Mouse (Mus musculus): Measurements from ENCODE around the gene Kmt2c. TPM values are rescaled to one million over a fixed set of nuclear protein-coding genes. Genes with fewer than 3 reads are reported as not detected.
A peak's percentile ranks its signal among the peaks of the same experiment; 100 is the strongest.

Gene Kmt2c
- polyA plus RNA-seq, 2 experiments = 7.1 TPM

- H3K9ac ChIP-seq (replicated peaks) = no peak overlapping the region
- H3K27ac ChIP-seq = no peak overlapping the region
- 70% methylated on average over 4 of the region's 4 CpGs for WGBS (ENCODE audit: insufficient replicate concordance)
- peaks cover 0 to 6% of the 10 kb centered on the region in 2 experiments; a peak in 1 of 4 replicates for H3K4me1 ChIP-seq (replicated peaks; ENCODE audit: control insufficient read depth in 2 of 2, insufficient read depth in 2 of 2, low read length in 1 of 2)
- no peaks in the 10 kb centered on the region for H3K9me3 ChIP-seq (ENCODE audit: control insufficient read depth, low read length)
- H3K4me2 ChIP-seq (ENCODE audit: low read depth) = no peak overlapping the region
- ATAC-seq (ENCODE audit: insufficient read depth) (no peak), DNase-seq (ENCODE audit: low read depth in 3 of 3, low spot score in 3 of 3) (no peak)
- no peaks in the 10 kb centered on the region for H3K36me3 ChIP-seq (replicated peaks; ENCODE audit: control insufficient read depth, insufficient read depth, low read depth)
- H3K4me3 ChIP-seq (ENCODE audit: insufficient read depth in 1 of 2, low read depth in 2 of 2, low read length in 2 of 2) = no peak overlapping the region
- TF ChIP-seq EP300 (IDR thresholded peaks at IDR 0.05; ENCODE audit: low read depth) (no peak), CTCF (IDR thresholded peaks at IDR 0.05; ENCODE audit: low read depth) (no peak)
- no peaks in the 10 kb centered on the region for H3K27me3 ChIP-seq (ENCODE audit: control insufficient read depth, insufficient read depth, low read length)
Measured at GRCm38 (mm10) chr5:25254491-25254890, 244.1 kb downstream of the Kmt2c start.

- no peak overlapping the region for H3K9ac ChIP-seq (replicated peaks)
- TF ChIP-seq EP300 (IDR thresholded peaks at IDR 0.05; ENCODE audit: low read depth) (no peak), CTCF (IDR thresholded peaks at IDR 0.05; ENCODE audit: low read depth) (no peak)
- 64% methylated on average over 8 of the region's 8 CpGs for WGBS (ENCODE audit: insufficient replicate concordance)
- no peaks in the 10 kb centered on the region for H3K36me3 ChIP-seq (replicated peaks; ENCODE audit: control insufficient read depth, insufficient read depth, low read depth)
- no peaks in the 10 kb centered on the region for H3K9me3 ChIP-seq (ENCODE audit: control insufficient read depth, low read length)
- no peak overlapping the region for H3K4me2 ChIP-seq (ENCODE audit: low read depth)
- no peaks in the 10 kb centered on the region for H3K27me3 ChIP-seq (ENCODE audit: control insufficient read depth, insufficient read depth, low read length)
- DNase-seq (ENCODE audit: low read depth in 3 of 3, low spot score in 3 of 3) = no peak
- no peak overlapping the region for H3K4me3 ChIP-seq (ENCODE audit: insufficient read depth in 1 of 2, low read depth in 2 of 2, low read length in 2 of 2)
- H3K27ac ChIP-seq = no peak overlapping the region
- ATAC-seq (ENCODE audit: insufficient read depth) = no peak
- H3K4me1 ChIP-seq (replicated peaks; ENCODE audit: control insufficient read depth in 2 of 2, insufficient read depth in 2 of 2, low read length in 1 of 2) = peaks cover 0 to 6% of the 10 kb centered on the region in 2 experiments; a peak in 1 of 4 replicates
Measured at GRCm38 (mm10) chr5:25252825-25253544, 245.6 kb downstream of the Kmt2c start.

- H3K9ac ChIP-seq (replicated peaks) = no peak overlapping the region
- H3K4me1 ChIP-seq (replicated peaks; ENCODE audit: control insufficient read depth in 2 of 2, insufficient read depth in 2 of 2, low read length in 1 of 2) = peaks cover 0 to 6% of the 10 kb centered on the region in 2 experiments; a peak in 1 of 4 replicates
- no peaks in the 10 kb centered on the region for H3K36me3 ChIP-seq (replicated peaks; ENCODE audit: control insufficient read depth, insufficient read depth, low read depth)
- DNase-seq (ENCODE audit: low read depth in 3 of 3, low spot score in 3 of 3) (peak in 2 of 3 experiments; percentile 1 to 11), ATAC-seq (ENCODE audit: insufficient read depth) (no peak)
- WGBS (ENCODE audit: insufficient replicate concordance) = 52% methylated on average over 2 of the region's 2 CpGs
- H3K9me3 ChIP-seq (ENCODE audit: control insufficient read depth, low read length) = no peaks in the 10 kb centered on the region
- H3K4me3 ChIP-seq (ENCODE audit: insufficient read depth in 1 of 2, low read depth in 2 of 2, low read length in 2 of 2) = no peak overlapping the region
- TF ChIP-seq EP300 (IDR thresholded peaks at IDR 0.05; ENCODE audit: low read depth) = no peak
- TF ChIP-seq CTCF (IDR thresholded peaks at IDR 0.05; ENCODE audit: low read depth) = no peak
- no peak overlapping the region for H3K27ac ChIP-seq
- no peaks in the 10 kb centered on the region for H3K27me3 ChIP-seq (ENCODE audit: control insufficient read depth, insufficient read depth, low read length)
- H3K4me2 ChIP-seq (ENCODE audit: low read depth) = no peak overlapping the region
Measured at GRCm38 (mm10) chr5:25252423-25252822, 246.2 kb downstream of the Kmt2c start.

GRCm38 (mm10) chr5:25247036-25247435 lies 251.5 kb downstream of the Kmt2c start:
- Histone ChIP-seq H3K27me3 (ENCODE audit: control insufficient read depth, insufficient read depth, low read length) (no peaks in the 10 kb centered on the region), H3K4me3 (ENCODE audit: insufficient read depth in 1 of 2, low read depth in 2 of 2, low read length in 2 of 2) (no peak overlapping the region), H3K36me3 (replicated peaks; ENCODE audit: control insufficient read depth, insufficient read depth, low read depth) (no peaks in the 10 kb centered on the region), H3K4me1 (replicated peaks; ENCODE audit: control insufficient read depth in 2 of 2, insufficient read depth in 2 of 2, low read length in 1 of 2) (peaks cover 0 to 4% of the 10 kb centered on the region in 2 experiments; a peak in 1 of 4 replicates), H3K27ac (no peak overlapping the region), H3K4me2 (ENCODE audit: low read depth) (no peak overlapping the region), H3K9me3 (ENCODE audit: control insufficient read depth, low read length) (no peaks in the 10 kb centered on the region), H3K9ac (replicated peaks) (no peak overlapping the region)
- ATAC-seq (ENCODE audit: insufficient read depth) = no peak
- 58% methylated on average over 3 of the region's 3 CpGs for WGBS (ENCODE audit: insufficient replicate concordance)
- DNase-seq (ENCODE audit: low read depth in 3 of 3, low spot score in 3 of 3) = peak in 1 of 3 experiments; percentile 3
- TF ChIP-seq CTCF (IDR thresholded peaks at IDR 0.05; ENCODE audit: low read depth) = no peak
- no peak for TF ChIP-seq EP300 (IDR thresholded peaks at IDR 0.05; ENCODE audit: low read depth)

GRCm38 (mm10) chr5:25246473-25246865 lies 252.1 kb downstream of the Kmt2c start:
- Histone ChIP-seq H3K4me1 (replicated peaks; ENCODE audit: control insufficient read depth in 2 of 2, insufficient read depth in 2 of 2, low read length in 1 of 2) (peaks cover 0 to 4% of the 10 kb centered on the region in 2 experiments; a peak in 1 of 4 replicates), H3K27ac (no peak overlapping the region), H3K27me3 (ENCODE audit: control insufficient read depth, insufficient read depth, low read length) (no peaks in the 10 kb centered on the region), H3K4me3 (ENCODE audit: insufficient read depth in 1 of 2, low read depth in 2 of 2, low read length in 2 of 2) (no peak overlapping the region), H3K9me3 (ENCODE audit: control insufficient read depth, low read length) (no peaks in the 10 kb centered on the region), H3K9ac (replicated peaks) (no peak overlapping the region), H3K36me3 (replicated peaks; ENCODE audit: control insufficient read depth, insufficient read depth, low read depth) (no peaks in the 10 kb centered on the region), H3K4me2 (ENCODE audit: low read depth) (no peak overlapping the region)
- no peak for TF ChIP-seq CTCF (IDR thresholded peaks at IDR 0.05; ENCODE audit: low read depth)
- no peak for TF ChIP-seq EP300 (IDR thresholded peaks at IDR 0.05; ENCODE audit: low read depth)
- ATAC-seq (ENCODE audit: insufficient read depth) (no peak), DNase-seq (ENCODE audit: low read depth in 3 of 3, low spot score in 3 of 3) (no peak)
- 39% methylated on average over 1 of the region's 1 CpGs for WGBS (ENCODE audit: insufficient replicate concordance)

All from liver, embryonic 14.5 days (tissue).